Mouse (Mus musculus): ENCODE results near the gene Egfem1.

- no peak for TF ChIP-seq USF1 (IDR thresholded peaks at IDR 0.05; ENCODE audit: low read depth)
- TF ChIP-seq SRF (IDR thresholded peaks at IDR 0.05; ENCODE audit: control insufficient read depth, insufficient read length, low read depth): no peak
Measured at GRCm38 (mm10) chr3:29539211-29539610, 457.4 kb downstream of the Egfem1 start.
